Mouse (Mus musculus) bone marrow, adult 2 months (tissue): ENCODE measurements around the gene Cep295.

Source experiments
- CTCF ChIP-seq: fragments of 200-500 bp; IDR thresholded peaks from 2 replicates; pipeline ENCODE4 v1.5.1; 2011; ENCODE audit warnings: low read length, control low read depth; ENCODE audit not compliant: control insufficient read depth, insufficient read depth
- POLR2A ChIP-seq: fragments of 200-500 bp; IDR thresholded peaks from 2 replicates; pipeline ENCODE4 v1.6.1; 2011; ENCODE audit warnings: low read depth, mild to moderate bottlenecking, control low read depth, low read length, borderline replicate concordance; ENCODE audit not compliant: control insufficient read depth

GRCm38 (mm10) chr9:15289251-15289650 is 68.3 kb downstream of the Cep295 start:
- TF ChIP-seq CTCF (no peak), POLR2A (no peak)
